Mouse (Mus musculus) liver, embryonic 14.5 days (tissue): Measurements from ENCODE around the gene Dedd2.

Source experiments
- CTCF ChIP-seq: IDR thresholded peaks from 2 replicates; pipeline ENCODE4 v1.5.1; 2016; ENCODE audit warnings: antibody characterized with exemption, low read depth, control low read depth
- EP300 ChIP-seq: IDR thresholded peaks from 2 replicates; pipeline ENCODE4 v1.6.1; 2016; ENCODE audit warnings: antibody characterized with exemption, low read depth

- no peak for TF ChIP-seq CTCF
- TF ChIP-seq EP300: no peak
These were observed 70.2 kb downstream of the Dedd2 start for GRCm38 (mm10) chr7:25150151-25150663.
